Mouse (Mus musculus) neural tube, embryonic 10.5 days (tissue): ENCODE results near the gene Myo1g.

Experiments used
- DNase-seq: peaks from one replicate; pipeline ENCODE4 v3.0.0-alpha.2; 2017; ENCODE audit warnings: low spot score; ENCODE audit errors: extremely low spot score

Myo1g gene

GRCm38 (mm10) chr11:6463159-6463837 lies 57.5 kb downstream of the Myo1g start:
- no peak for DNase-seq
